Mouse (Mus musculus) mouse trophoblast stem cell (cell line): ENCODE results near the gene Efs.
"Not testable (repeated sequence)": the region's sequence is repeated elsewhere in the genome, so short reads cannot be mapped to it uniquely, and the experiment has no call there.

Experiments used
- in situ Hi-C, 2 experiments: fragments of 300-500 bp; cut with MseI, MboI; formaldehyde crosslinking; loops; 2 replicates in 1 of 2; 3 replicates in 1 of 2; pipeline ENCODE4 v1.15.1; 2025

The Efs gene

GRCm38 (mm10) chr14:54925349-54926342 is at the start of gene Efs:
Efs (minus strand) TSS chr14:54926126.
- in situ Hi-C loops, result no loop called here

GRCm38 (mm10) chr14:54974068-54974791 is 48.3 kb upstream of the Efs start:
- in situ Hi-C loops, result no loop called here

DNA sequence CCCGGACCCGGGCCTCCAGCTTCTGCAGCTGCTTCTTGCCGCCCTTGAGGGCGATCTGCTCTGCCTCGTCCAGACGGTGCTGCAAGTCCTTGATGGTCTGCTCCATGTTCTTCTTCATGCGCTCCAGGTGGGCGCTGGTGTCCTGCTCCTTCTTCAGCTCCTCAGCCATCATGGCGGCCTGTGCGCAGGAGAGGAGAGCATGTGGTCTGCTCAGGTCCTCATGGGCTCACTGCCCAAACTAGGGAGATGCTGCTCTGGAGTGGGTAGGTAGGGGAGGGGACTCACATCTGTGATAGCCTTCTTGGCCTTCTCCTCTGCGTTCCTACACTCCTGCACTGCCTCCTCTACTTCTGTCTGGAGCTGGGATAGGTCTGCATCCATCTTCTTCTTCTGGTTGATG is 46.9 kb upstream of the Efs start:
- in situ Hi-C loops, result not testable (repeated sequence)

- in situ Hi-C loops, result no loop called here
These were observed 42.4 kb upstream of the Efs start for GRCm38 (mm10) chr14:54968344-54968743.

DNA sequence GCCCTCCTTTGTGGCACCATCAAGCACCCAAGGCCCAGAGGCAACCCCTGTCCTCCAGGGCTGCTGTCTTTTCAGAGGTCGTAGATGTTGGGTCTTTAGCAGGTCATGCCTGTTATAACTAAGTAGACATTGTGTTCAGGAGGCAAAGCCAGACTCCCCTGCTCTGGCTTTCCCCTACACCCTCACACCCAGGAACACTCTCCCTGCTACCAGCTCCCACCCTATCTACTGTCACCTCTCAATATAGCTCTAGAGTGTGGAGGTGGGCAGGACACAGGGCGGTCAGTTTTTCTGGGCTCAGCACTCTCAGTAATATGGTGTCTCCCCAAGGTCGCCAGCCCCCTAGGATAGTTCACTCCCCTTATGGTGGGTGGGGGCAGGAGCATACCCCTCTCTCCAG is 41.9 kb upstream of the Efs start:
- in situ Hi-C loops, result no loop called here

DNA sequence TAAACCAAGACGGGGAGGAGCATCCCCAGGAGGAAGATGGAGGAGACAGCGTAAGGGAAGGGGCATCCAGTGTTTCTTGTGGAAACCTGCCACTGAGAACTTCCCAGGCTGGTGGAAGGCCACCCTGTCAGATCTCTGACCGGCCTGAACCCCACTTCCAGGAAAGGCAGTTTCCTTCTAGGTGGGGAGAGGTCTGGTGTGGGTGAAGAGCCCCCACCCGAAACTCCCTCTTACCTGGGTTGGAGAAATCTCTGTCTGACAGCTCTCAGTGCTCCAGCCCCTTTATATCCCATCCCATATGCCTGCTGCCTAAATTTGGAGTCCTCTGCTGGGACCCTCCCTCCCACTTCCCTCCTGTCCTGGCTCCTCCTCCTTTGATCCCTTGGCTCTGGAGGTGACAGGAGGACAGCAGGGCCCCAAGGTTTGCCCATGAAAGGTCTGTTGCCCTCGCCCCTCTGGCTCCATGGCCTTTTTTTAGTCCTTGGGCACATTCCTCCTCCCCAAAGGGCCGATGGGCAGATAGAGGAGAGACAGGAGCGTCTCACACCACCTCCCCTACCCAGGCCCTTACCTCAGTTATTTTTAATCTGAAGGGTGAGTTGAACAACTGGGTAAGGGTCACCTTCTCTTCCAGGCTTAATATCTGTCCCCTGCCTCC is 40.5 kb upstream of the Efs start, which contains the start of gene Myh6:
TSS of gene Myh6 (minus strand) at position 608 of the 658 bp plus-strand sequence.
- in situ Hi-C loops, result no loop called here

DNA sequence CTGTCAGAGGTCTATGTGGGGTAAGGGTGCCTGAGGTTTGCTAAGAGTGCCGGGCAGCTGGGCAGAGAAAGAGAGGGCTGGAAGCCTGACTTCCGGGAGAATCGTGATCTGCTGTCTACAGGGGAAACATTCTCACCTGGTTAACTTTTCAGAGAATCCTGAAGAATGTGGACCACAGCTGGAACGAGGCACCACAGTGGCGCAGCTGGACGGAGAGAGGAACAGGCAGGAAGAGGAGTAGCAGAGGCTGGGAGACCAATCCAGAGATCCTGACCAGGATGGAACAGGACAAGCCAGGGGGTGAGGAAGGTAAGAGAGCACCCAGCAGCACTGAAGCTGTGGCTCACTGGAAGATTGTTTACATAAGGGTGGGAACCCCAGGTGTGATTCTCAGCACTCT is 39.7 kb upstream of the Efs start:
- in situ Hi-C loops, result no loop called here

GRCm38 (mm10) chr14:54965044-54965443 is 39.1 kb upstream of the Efs start:
- in situ Hi-C loops, result no loop called here

- in situ Hi-C loops, result no loop called here
These were observed 37.8 kb upstream of the Efs start for GRCm38 (mm10) chr14:54963727-54964126.

DNA sequence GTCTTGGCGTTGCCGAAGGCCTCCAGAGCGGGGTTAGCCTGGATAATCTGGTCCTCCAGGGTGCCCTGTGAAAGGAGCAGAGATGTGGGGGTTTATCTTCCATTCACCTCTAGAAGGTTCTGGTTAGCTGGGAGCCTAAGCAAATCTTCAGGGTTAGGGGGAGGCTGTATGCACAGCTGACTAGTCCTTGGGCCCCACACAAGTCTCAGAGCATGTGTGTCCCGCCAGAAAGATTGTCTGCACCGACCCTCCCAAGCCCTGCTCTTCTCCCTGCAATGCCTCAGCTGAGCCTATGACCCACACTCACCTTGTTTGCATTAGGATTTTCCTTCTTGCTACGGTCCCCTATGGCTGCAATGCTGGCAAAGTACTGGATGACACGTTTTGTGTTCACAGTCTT is 36.8 kb upstream of the Efs start:
- in situ Hi-C loops, result no loop called here

DNA sequence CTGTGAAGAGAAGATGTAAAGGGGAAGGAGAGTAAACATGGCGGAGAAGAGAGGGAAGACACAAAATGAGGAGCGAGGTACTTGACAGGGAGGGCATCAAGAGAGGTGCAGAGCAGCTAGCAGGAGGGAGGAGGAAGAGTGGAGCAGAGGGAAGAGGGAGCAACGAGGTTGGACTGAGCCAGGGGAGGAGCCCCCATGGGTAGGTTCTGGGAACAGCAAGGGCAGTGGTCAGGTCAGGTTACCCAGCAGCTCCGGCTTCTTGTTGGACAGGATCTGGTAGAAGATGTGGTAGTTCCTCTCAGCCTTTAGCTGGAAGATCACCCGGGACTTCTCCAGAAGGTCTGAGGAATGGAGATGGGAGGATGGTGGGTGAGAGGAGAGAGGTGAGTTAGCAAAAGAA is 35.6 kb upstream of the Efs start:
- in situ Hi-C loops, result no loop called here

GRCm38 (mm10) chr14:54960769-54961168 is 34.8 kb upstream of the Efs start:
- in situ Hi-C loops, result no loop called here

DNA sequence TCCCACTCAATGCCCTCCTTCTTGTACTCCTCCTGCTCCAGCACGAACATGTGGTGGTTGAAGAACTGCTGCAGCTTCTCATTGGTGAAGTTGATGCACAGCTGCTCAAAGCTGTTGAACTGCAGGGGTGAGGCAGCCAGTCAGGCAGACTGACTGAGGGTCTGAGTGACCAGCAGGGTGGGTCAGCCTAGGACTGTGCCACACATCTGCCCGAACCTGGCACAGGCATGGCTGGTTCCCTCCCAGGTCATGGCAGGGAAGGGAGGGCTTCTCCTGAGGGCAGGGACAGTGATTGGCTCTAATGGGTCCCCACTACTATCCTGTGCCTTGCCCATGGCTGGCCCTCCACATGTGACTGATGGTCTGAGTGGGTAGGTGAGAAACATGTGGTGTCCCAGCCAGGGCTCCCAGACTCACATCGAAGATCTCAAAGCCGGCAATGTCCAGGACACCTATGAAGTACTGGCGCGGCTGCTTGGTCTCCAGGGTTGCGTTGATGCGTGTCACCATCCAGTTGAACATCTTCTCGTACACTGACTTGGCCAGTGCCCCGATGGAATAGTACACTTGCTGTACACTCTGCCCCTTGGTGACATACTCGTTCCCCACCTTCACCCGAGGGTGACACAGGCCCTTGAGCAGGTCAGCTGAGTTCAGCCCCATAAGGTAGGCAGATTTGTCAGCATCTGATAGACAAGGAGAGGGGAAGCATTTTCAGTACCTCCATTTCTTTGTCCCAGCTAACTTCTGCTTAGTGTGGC is 34.1 kb upstream of the Efs start:
- in situ Hi-C loops, result not testable (repeated sequence)

DNA sequence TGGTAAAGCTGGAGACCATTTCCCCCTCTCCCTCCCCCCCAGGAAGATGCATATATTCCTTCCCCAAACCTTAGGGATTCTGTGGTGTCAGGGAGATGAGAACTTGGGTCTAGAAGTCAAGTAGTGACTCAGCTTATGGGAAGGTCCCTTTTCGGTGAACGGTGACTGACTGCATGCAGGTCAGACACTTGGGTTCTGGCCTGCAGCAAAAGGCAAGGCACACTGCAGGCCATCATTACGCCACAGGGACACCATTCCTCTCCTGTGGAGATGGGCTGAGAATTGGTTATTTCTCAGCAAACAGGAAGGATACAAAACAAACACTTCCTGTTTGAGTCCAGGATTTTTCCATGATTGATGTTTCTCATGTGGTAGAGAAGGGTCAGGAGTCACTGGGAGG is 33.3 kb upstream of the Efs start:
- in situ Hi-C loops, result no loop called here

DNA sequence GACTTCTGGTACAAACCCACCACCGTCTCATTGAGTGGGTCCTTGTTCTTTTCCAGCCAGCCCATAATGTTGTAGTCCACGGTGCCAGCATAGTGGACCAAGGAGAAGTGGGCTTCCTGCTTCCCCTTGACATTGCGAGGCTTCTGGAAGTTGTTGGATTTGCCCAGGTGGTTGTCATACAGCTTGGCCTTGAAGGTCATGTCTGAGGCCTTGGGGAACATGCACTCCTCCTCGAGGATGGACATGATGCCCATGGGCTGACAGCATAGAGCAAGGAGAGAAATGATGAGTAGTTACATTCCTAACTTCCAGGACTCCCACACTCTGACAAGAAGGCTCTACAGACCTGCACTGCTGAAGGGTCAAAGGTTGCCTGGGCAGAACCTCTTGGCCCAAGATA is 32.6 kb upstream of the Efs start:
- in situ Hi-C loops, result no loop called here

DNA sequence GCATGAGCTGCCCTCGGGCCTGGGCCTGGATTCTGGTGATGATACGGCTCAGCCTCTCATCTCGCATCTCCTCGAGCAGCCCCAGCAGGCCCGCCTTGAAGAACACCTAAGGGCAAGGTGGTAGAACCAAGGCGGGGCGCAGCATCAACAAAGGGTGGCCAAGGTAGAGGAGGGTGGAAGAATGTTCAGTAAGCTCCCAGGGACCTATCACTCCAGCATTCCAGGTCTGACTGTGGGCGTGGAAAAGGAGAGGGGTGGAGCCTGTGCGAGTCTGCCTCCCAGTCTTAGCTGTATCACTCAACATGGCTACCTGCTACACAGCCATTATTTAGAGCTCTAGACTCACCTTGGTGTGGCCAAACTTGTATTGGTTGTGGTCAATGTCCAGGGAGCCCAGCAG is 30.6 kb upstream of the Efs start:
- in situ Hi-C loops, result no loop called here

- in situ Hi-C loops, result no loop called here
These were observed 29.6 kb upstream of the Efs start for GRCm38 (mm10) chr14:54955481-54955880.

DNA sequence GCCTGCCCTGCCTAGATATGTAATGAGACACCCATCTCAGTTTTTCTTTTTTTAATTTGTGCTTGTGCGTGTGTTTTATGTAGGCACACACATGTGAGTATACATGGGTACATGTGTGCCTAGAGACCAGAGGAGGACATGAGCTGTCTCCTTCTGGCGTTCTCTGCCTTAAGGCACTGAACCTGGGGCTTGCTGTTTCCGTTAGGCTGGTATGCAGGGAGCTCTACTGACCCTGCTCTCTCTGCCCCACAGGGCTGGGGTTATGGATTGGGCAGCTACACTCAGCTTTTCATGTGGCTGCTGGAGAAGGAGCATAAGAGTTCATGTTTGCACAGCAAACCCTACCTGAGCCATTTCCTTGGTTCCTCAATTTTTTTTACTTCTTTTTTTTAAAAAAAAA is 28.5 kb upstream of the Efs start:
- in situ Hi-C loops, result no loop called here

- in situ Hi-C loops, result no loop called here
These were observed 27.8 kb upstream of the Efs start for GRCm38 (mm10) chr14:54953664-54954206.

- in situ Hi-C loops, result no loop called here
These were observed 25.7 kb upstream of the Efs start for GRCm38 (mm10) chr14:54951587-54951986.

DNA sequence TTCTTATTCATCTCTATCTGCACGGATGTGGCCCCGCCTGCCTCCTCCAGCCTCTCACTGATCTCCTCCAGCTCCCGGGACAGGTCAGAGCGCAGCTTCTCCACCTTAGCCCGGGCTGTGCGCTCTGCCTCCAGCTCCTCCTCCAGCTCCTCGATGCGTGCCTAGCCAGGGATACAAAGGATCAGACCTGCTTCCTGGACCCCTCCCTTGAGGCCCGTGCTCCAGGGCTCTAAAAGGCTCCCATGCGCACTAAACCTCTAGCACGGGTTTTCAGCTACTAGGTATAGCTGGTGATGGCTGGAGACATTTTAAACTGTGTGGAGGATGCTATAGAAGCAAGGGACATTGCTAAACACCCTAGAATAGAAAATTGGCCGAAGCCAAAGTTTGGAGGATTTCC is 24.6 kb upstream of the Efs start:
- in situ Hi-C loops, result no loop called here
